Mouse (Mus musculus) stomach, embryonic 16.5 days (tissue): ENCODE results near the gene Spo11. TPM values are rescaled to one million over a fixed set of nuclear protein-coding genes. Genes with fewer than 3 reads are reported as not detected.

Experiments used
- ATAC-seq: fragments of 200-750 bp; cut with Nextera tagmentation; 2 replicates; pipeline ENCODE4 v1.8.0; 2017; ENCODE audit warnings: moderate number of reproducible peaks, moderate TSS enrichment; ENCODE audit not compliant: insufficient read depth, low FRiP score
- H3K27ac ChIP-seq: fragments of 300-500 bp; sonication (generic); 2 replicates; pipeline ENCODE4 v1.5.1; 2014; ENCODE audit warnings: low read length
- H3K27me3 ChIP-seq: fragments of 300-500 bp; sonication (generic); 2 replicates; pipeline ENCODE4 v1.6.1; 2014; ENCODE audit warnings: low read length, control low read depth, mixed read lengths; ENCODE audit not compliant: control insufficient read depth, insufficient read depth
- H3K36me3 ChIP-seq: fragments of 300-500 bp; sonication (generic); 2 replicates; pipeline ENCODE4 v1.6.1; 2014; ENCODE audit warnings: low read length; ENCODE audit not compliant: control insufficient read depth, insufficient read depth
- H3K4me1 ChIP-seq: fragments of 300-500 bp; sonication (generic); 2 replicates; pipeline ENCODE4 v1.6.1; 2014; ENCODE audit warnings: low read length, control low read depth, mixed read lengths; ENCODE audit not compliant: control insufficient read depth, insufficient read depth
- H3K4me2 ChIP-seq: fragments of 300-500 bp; sonication (generic); 2 replicates; pipeline ENCODE4 v1.6.1; 2014; ENCODE audit warnings: low read depth, low read length, mixed read lengths
- H3K4me3 ChIP-seq: fragments of 300-500 bp; sonication (generic); replicated peaks from 2 replicates; pipeline ENCODE4 v1.5.1; 2014; ENCODE audit warnings: mild to moderate bottlenecking, low read length
- H3K9ac ChIP-seq: fragments of 300-500 bp; sonication (generic); 2 replicates; pipeline ENCODE4 v1.6.1; 2014; ENCODE audit warnings: low read length
- H3K9me3 ChIP-seq: fragments of 300-500 bp; sonication (generic); replicated peaks from 2 replicates; pipeline ENCODE4 v1.6.1; 2016; ENCODE audit warnings: low read length, control low read depth; ENCODE audit not compliant: control insufficient read depth
- WGBS: fragments of 180-500 bp; shearing (Covaris S2); extraction: QIAGEN DNeasy Blood & Tissue Kit; methylation state at CpG from one replicate; pipeline ENCODE4 v1.1.7; 2014; 5-methylcytosine and 5-hydroxymethylcytosine counted together
- polyA plus RNA-seq: library from polyadenylated mRNA; unstranded; fragments of >200 nt; fragmentation: Nextera tagmentation; extraction: Ambion mirVana; gene quantifications from 2 replicates; pipeline ENCODE4 v1.2.1, GENCODE M21; 2015

Spo11 gene
- 0.44 and 0.86 TPM in 2 replicates for polyA plus RNA-seq

- peaks cover 9% of the 10 kb centered on the region; the same call in 1 of the 2 replicates for H3K4me1 ChIP-seq
- H3K9ac ChIP-seq = peak within 1 kb of the TSS; percentile 49
- H3K4me2 ChIP-seq = peak within 1 kb of the TSS; percentile 36
- no peaks in the 10 kb centered on the region for H3K36me3 ChIP-seq
- peak within 1 kb of the TSS; percentile 8; the same call in 1 of the 2 replicates for H3K4me3 ChIP-seq
- H3K27ac ChIP-seq = peak within 1 kb of the TSS; percentile 58
- H3K9me3 ChIP-seq = no peaks in the 10 kb centered on the region
- WGBS = 24% methylated on average over 14 of the region's 14 CpGs
- ATAC-seq = no peak
- H3K27me3 ChIP-seq = no peaks in the 10 kb centered on the region
Measured at GRCm38 (mm10) chr2:172977409-172978130, at the start of gene Spo11. Gene Spo11 (plus strand): TSS chr2:172977700.

GRCm38 (mm10) chr2:172929905-172930436 is 47.5 kb upstream of the Spo11 start:
- Histone ChIP-seq H3K9ac (no peak overlapping the region), H3K4me1 (peaks cover 25% of the 10 kb centered on the region), H3K27me3 (no peaks in the 10 kb centered on the region), H3K27ac (no peak overlapping the region), H3K4me3 (no peak overlapping the region), H3K36me3 (no peaks in the 10 kb centered on the region), H3K4me2 (no peak overlapping the region), H3K9me3 (no peaks in the 10 kb centered on the region)
- 77% methylated on average over 14 of the region's 14 CpGs for WGBS
- ATAC-seq = no peak

- Histone ChIP-seq H3K27me3 (no peaks in the 10 kb centered on the region), H3K9ac (no peak overlapping the region), H3K4me1 (peaks cover 33% of the 10 kb centered on the region), H3K4me2 (no peak overlapping the region), H3K27ac (no peak overlapping the region), H3K36me3 (no peaks in the 10 kb centered on the region), H3K4me3 (no peak overlapping the region), H3K9me3 (no peaks in the 10 kb centered on the region)
- WGBS = 69% methylated on average over 17 of the region's 17 CpGs
- no peak for ATAC-seq
Measured at GRCm38 (mm10) chr2:172931137-172931898, 46.2 kb upstream of the Spo11 start.

GRCm38 (mm10) chr2:172933631-172934419 is 43.7 kb upstream of the Spo11 start:
- Histone ChIP-seq H3K9ac (peak overlapping the region; percentile 56), H3K4me2 (peak overlapping the region; percentile 46), H3K27ac (peak overlapping the region; percentile 71), H3K4me1 (peaks cover 51% of the 10 kb centered on the region), H3K27me3 (no peaks in the 10 kb centered on the region), H3K4me3 (peak overlapping the region; percentile 5; the same call in 1 of the 2 replicates), H3K9me3 (no peaks in the 10 kb centered on the region), H3K36me3 (no peaks in the 10 kb centered on the region)
- ATAC-seq = no peak
- 9% methylated on average over 34 of the region's 34 CpGs for WGBS

- H3K36me3 ChIP-seq = no peaks in the 10 kb centered on the region
- H3K4me2 ChIP-seq = peak overlapping the region; percentile 46
- WGBS = 10% methylated on average over 8 of the region's 8 CpGs
- H3K27ac ChIP-seq = peak overlapping the region; percentile 71
- no peak for ATAC-seq
- 0 out of 2 replicates have a peak overlapping the region, but pooled peaks have one; percentile 30 for H3K9ac ChIP-seq
- H3K4me1 ChIP-seq = peaks cover 51% of the 10 kb centered on the region
- H3K9me3 ChIP-seq = no peaks in the 10 kb centered on the region
- no peaks in the 10 kb centered on the region for H3K27me3 ChIP-seq
- H3K4me3 ChIP-seq = peak overlapping the region; percentile 5; the same call in 1 of the 2 replicates
Measured at GRCm38 (mm10) chr2:172934420-172934788, 43.1 kb upstream of the Spo11 start.

- peak overlapping the region; percentile 16 for H3K4me3 ChIP-seq
- no peak for ATAC-seq
Measured at GRCm38 (mm10) chr2:172934891-172935740, 42.4 kb upstream of the Spo11 start.

GRCm38 (mm10) chr2:172935776-172936562 is 41.5 kb upstream of the Spo11 start:
- Histone ChIP-seq H3K9me3 (no peaks in the 10 kb centered on the region), H3K27me3 (no peaks in the 10 kb centered on the region), H3K4me3 (peak overlapping the region; percentile 16; the same call in 1 of the 2 replicates), H3K36me3 (no peaks in the 10 kb centered on the region), H3K27ac (peak overlapping the region; percentile 72), H3K4me2 (peak overlapping the region; percentile 99), H3K4me1 (peaks cover 53% of the 10 kb centered on the region), H3K9ac (peak overlapping the region; percentile 49; the same call in 1 of the 2 replicates)
- ATAC-seq = no peak
- 32% methylated on average over 12 of the region's 12 CpGs for WGBS

More at GRCm38 (mm10) chr2:172934891-172935740, 42.4 kb upstream of the Spo11 start:
- 18% methylated on average over 30 of the region's 30 CpGs for WGBS
- no peaks in the 10 kb centered on the region for H3K36me3 ChIP-seq
- H3K4me2 ChIP-seq = peak overlapping the region; percentile 46
- peak overlapping the region; percentile 49 for H3K9ac ChIP-seq
- H3K9me3 ChIP-seq = no peaks in the 10 kb centered on the region
- peak overlapping the region; percentile 71 for H3K27ac ChIP-seq
- peaks cover 51% of the 10 kb centered on the region for H3K4me1 ChIP-seq
- H3K27me3 ChIP-seq = no peaks in the 10 kb centered on the region
